Mouse (Mus musculus) limb, embryonic 12.5 days (tissue): ENCODE results near the gene Ndufa5. TPM values are rescaled to one million over a fixed set of nuclear protein-coding genes. Genes with fewer than 3 reads are reported as not detected.
A peak's percentile ranks its signal among the peaks of the same experiment; 100 is the strongest.

Source experiments
- ATAC-seq: fragments of 200-750 bp; cut with Nextera tagmentation; 2 replicates; pipeline ENCODE4 v1.8.0; 2017; ENCODE audit warnings: low read depth, moderate TSS enrichment; ENCODE audit not compliant: insufficient number of reproducible peaks, insufficient read depth, low FRiP score, low TSS enrichment
- H3K27ac ChIP-seq: fragments of 300-500 bp; sonication (generic); 2 replicates; pipeline ENCODE4 v1.5.1; 2016; ENCODE audit warnings: mild to moderate bottlenecking, moderate library complexity
- H3K27me3 ChIP-seq: fragments of 300-500 bp; sonication (generic); 2 replicates; pipeline ENCODE4 v1.6.1; 2016; ENCODE audit warnings: mild to moderate bottlenecking, moderate library complexity
- H3K36me3 ChIP-seq: fragments of 300-500 bp; sonication (generic); 2 replicates; pipeline ENCODE4 v1.6.1; 2016; ENCODE audit warnings: mild to moderate bottlenecking, moderate library complexity
- H3K4me1 ChIP-seq: fragments of 300-500 bp; sonication (generic); replicated peaks from 2 replicates; pipeline ENCODE4 v1.6.1; 2016
- H3K4me2 ChIP-seq: fragments of 300-500 bp; sonication (generic); 2 replicates; pipeline ENCODE4 v1.6.1; 2016; ENCODE audit warnings: mild to moderate bottlenecking, moderate library complexity
- H3K4me3 ChIP-seq: fragments of 300-500 bp; sonication (generic); replicated peaks from 2 replicates; pipeline ENCODE4 v1.5.1; 2016; ENCODE audit warnings: mild to moderate bottlenecking
- H3K9ac ChIP-seq: fragments of 300-500 bp; sonication (generic); replicated peaks from 2 replicates; pipeline ENCODE4 v1.6.1; 2016; ENCODE audit warnings: mild to moderate bottlenecking, moderate library complexity
- H3K9me3 ChIP-seq: fragments of 300-500 bp; sonication (generic); 2 replicates; pipeline ENCODE4 v1.6.1; 2016; ENCODE audit warnings: mild to moderate bottlenecking, moderate library complexity
- WGBS: fragments of 180-500 bp; shearing (Covaris S2); methylation state at CpG from one replicate; pipeline ENCODE4 v1.1.7; 2016; 5-methylcytosine and 5-hydroxymethylcytosine counted together
- polyA plus RNA-seq: library from polyadenylated mRNA; unstranded; fragments of >200 nt; fragmentation: Nextera tagmentation; extraction: Ambion mirVana; gene quantifications from 2 replicates; pipeline ENCODE4 v1.2.1, GENCODE M21; 2016

The Ndufa5 gene
- polyA plus RNA-seq, 1 experiment from 2014 or later = 345 TPM

- Histone ChIP-seq H3K27me3 (no peaks in the 10 kb centered on the region; the same call in 1 of the 2 replicates), H3K9me3 (no peaks in the 10 kb centered on the region), H3K27ac (no peak overlapping the region), H3K9ac (no peak overlapping the region), H3K36me3 (no peaks in the 10 kb centered on the region), H3K4me2 (no peak overlapping the region), H3K4me1 (no peaks in the 10 kb centered on the region), H3K4me3 (no peak overlapping the region)
- no peak for ATAC-seq
- WGBS = 61% methylated on average over 7 of the region's 7 CpGs
Measured at GRCm38 (mm10) chr6:24552046-24552445, 24.2 kb upstream of the Ndufa5 start.

GRCm38 (mm10) chr6:24549801-24550200 is 22.0 kb upstream of the Ndufa5 start:
- Histone ChIP-seq H3K9ac (no peak overlapping the region), H3K36me3 (no peaks in the 10 kb centered on the region), H3K4me1 (no peaks in the 10 kb centered on the region), H3K27ac (no peak overlapping the region), H3K9me3 (no peaks in the 10 kb centered on the region), H3K4me2 (no peak overlapping the region), H3K27me3 (no peaks in the 10 kb centered on the region; the same call in 1 of the 2 replicates), H3K4me3 (no peak overlapping the region)
- WGBS = 83% methylated on average over 2 of the region's 2 CpGs
- no peak for ATAC-seq

- Histone ChIP-seq H3K4me1 (no peaks in the 10 kb centered on the region), H3K36me3 (no peaks in the 10 kb centered on the region), H3K27me3 (no peaks in the 10 kb centered on the region), H3K4me2 (no peak overlapping the region), H3K9ac (no peak overlapping the region), H3K9me3 (no peaks in the 10 kb centered on the region), H3K4me3 (no peak overlapping the region), H3K27ac (no peak overlapping the region)
- no peak for ATAC-seq
- 76% methylated on average over 1 of the region's 1 CpGs for WGBS
Measured at GRCm38 (mm10) chr6:24546716-24547420, 19.1 kb upstream of the Ndufa5 start.

- Histone ChIP-seq H3K36me3 (no peaks in the 10 kb centered on the region), H3K9me3 (no peaks in the 10 kb centered on the region), H3K4me2 (no peak overlapping the region), H3K4me1 (no peaks in the 10 kb centered on the region), H3K9ac (no peak overlapping the region), H3K4me3 (no peak overlapping the region), H3K27me3 (no peaks in the 10 kb centered on the region), H3K27ac (no peak overlapping the region)
- ATAC-seq = no peak
- 67% methylated on average over 6 of the region's 6 CpGs for WGBS
Measured at GRCm38 (mm10) chr6:24543119-24543591, 15.3 kb upstream of the Ndufa5 start.

GRCm38 (mm10) chr6:24542393-24542792 is 14.6 kb upstream of the Ndufa5 start:
- no peak for ATAC-seq
- no peaks in the 10 kb centered on the region for H3K36me3 ChIP-seq
- no peak overlapping the region for H3K4me2 ChIP-seq
- no peak overlapping the region for H3K27ac ChIP-seq
- H3K4me3 ChIP-seq = no peak overlapping the region
- no peaks in the 10 kb centered on the region for H3K9me3 ChIP-seq
- no peaks in the 10 kb centered on the region for H3K27me3 ChIP-seq
- H3K9ac ChIP-seq = no peak overlapping the region
- no peaks in the 10 kb centered on the region for H3K4me1 ChIP-seq

- Histone ChIP-seq H3K27me3 (no peaks in the 10 kb centered on the region), H3K36me3 (no peaks in the 10 kb centered on the region), H3K27ac (no peak overlapping the region), H3K4me1 (no peaks in the 10 kb centered on the region), H3K9ac (no peak overlapping the region), H3K4me3 (no peak overlapping the region), H3K4me2 (no peak overlapping the region), H3K9me3 (no peaks in the 10 kb centered on the region)
- 64% methylated on average over 4 of the region's 4 CpGs for WGBS
- no peak for ATAC-seq
Measured at GRCm38 (mm10) chr6:24540106-24540505, 12.3 kb upstream of the Ndufa5 start.

GRCm38 (mm10) chr6:24538435-24538834 is 10.6 kb upstream of the Ndufa5 start:
- Histone ChIP-seq H3K4me2 (no peak overlapping the region), H3K9me3 (no peaks in the 10 kb centered on the region), H3K36me3 (no peaks in the 10 kb centered on the region), H3K27me3 (no peaks in the 10 kb centered on the region), H3K4me1 (no peaks in the 10 kb centered on the region), H3K4me3 (no peak overlapping the region), H3K27ac (no peak overlapping the region), H3K9ac (no peak overlapping the region)
- ATAC-seq = no peak
- WGBS = 86% methylated on average over 3 of the region's 3 CpGs

GRCm38 (mm10) chr6:24532804-24533203 is 5.0 kb upstream of the Ndufa5 start:
- 79% methylated on average over 3 of the region's 3 CpGs for WGBS
- Histone ChIP-seq H3K36me3 (no peaks in the 10 kb centered on the region), H3K4me3 (no peak overlapping the region), H3K27me3 (no peaks in the 10 kb centered on the region), H3K4me1 (no peaks in the 10 kb centered on the region; the same call in 1 of the 2 replicates), H3K9ac (no peak overlapping the region), H3K27ac (no peak overlapping the region), H3K9me3 (no peaks in the 10 kb centered on the region), H3K4me2 (no peak overlapping the region)
- no peak for ATAC-seq

- no peaks in the 10 kb centered on the region for H3K9me3 ChIP-seq
- H3K27ac ChIP-seq = no peak overlapping the region
- peak overlapping the region; percentile 42 for H3K4me2 ChIP-seq
- peaks cover 7% of the 10 kb centered on the region for H3K4me1 ChIP-seq
- WGBS = 55% methylated on average over 11 of the region's 11 CpGs
- no peak for ATAC-seq
- no peak overlapping the region for H3K4me3 ChIP-seq
- H3K9ac ChIP-seq = no peak overlapping the region
- no peaks in the 10 kb centered on the region for H3K27me3 ChIP-seq
- H3K36me3 ChIP-seq = no peaks in the 10 kb centered on the region
Measured at GRCm38 (mm10) chr6:24530711-24531420, 3.1 kb upstream of the Ndufa5 start.

- Histone ChIP-seq H3K4me3 (no peak overlapping the region), H3K27ac (no peak overlapping the region), H3K9ac (no peak overlapping the region), H3K9me3 (no peaks in the 10 kb centered on the region), H3K4me1 (peaks cover 10% of the 10 kb centered on the region), H3K27me3 (no peaks in the 10 kb centered on the region), H3K4me2 (peak overlapping the region; percentile 42), H3K36me3 (no peaks in the 10 kb centered on the region)
- WGBS = 24% methylated on average over 4 of the region's 4 CpGs
- ATAC-seq = no peak
Measured at GRCm38 (mm10) chr6:24530166-24530565, 2.4 kb upstream of the Ndufa5 start.

- Histone ChIP-seq H3K4me3 (peak within 1 kb of the TSS; percentile 77), H3K9ac (peak within 1 kb of the TSS; percentile 74), H3K27me3 (no peaks in the 10 kb centered on the region), H3K36me3 (peaks cover 13% of the 10 kb centered on the region; the same call in 1 of the 2 replicates), H3K4me2 (peak within 1 kb of the TSS; percentile 79), H3K27ac (no peak within 1 kb of the TSS), H3K4me1 (peaks cover 10% of the 10 kb centered on the region), H3K9me3 (no peaks in the 10 kb centered on the region)
- ATAC-seq = peak; percentile 13; the same call in 1 of the 2 replicates
- WGBS = 54% methylated on average over 2 of the region's 2 CpGs
Measured at GRCm38 (mm10) chr6:24528064-24528243, 141 bp upstream of the Ndufa5 start, which contains the start of gene Asb15. Gene Asb15, plus strand, starts transcription at chr6:24528144.
